Mouse (Mus musculus) common myeloid progenitor, adult 5-6 weeks (primary cell): ENCODE measurements at regions not wholly inside any gene's neighbourhood (a gene's known extent, or its start where the extent isn't known, plus 50 kb on each side); places are given as distances from the start of the nearest gene placed in this dataset.

ENCODE experiments used
- ATAC-seq: replicated peaks from 2 replicates; pipeline ENCODE4 v1.8.0; 2016; ENCODE audit warnings: low read depth, mild to moderate bottlenecking, moderate TSS enrichment, inconsistent platforms; ENCODE audit not compliant: poor library complexity, severe bottlenecking

DNA sequence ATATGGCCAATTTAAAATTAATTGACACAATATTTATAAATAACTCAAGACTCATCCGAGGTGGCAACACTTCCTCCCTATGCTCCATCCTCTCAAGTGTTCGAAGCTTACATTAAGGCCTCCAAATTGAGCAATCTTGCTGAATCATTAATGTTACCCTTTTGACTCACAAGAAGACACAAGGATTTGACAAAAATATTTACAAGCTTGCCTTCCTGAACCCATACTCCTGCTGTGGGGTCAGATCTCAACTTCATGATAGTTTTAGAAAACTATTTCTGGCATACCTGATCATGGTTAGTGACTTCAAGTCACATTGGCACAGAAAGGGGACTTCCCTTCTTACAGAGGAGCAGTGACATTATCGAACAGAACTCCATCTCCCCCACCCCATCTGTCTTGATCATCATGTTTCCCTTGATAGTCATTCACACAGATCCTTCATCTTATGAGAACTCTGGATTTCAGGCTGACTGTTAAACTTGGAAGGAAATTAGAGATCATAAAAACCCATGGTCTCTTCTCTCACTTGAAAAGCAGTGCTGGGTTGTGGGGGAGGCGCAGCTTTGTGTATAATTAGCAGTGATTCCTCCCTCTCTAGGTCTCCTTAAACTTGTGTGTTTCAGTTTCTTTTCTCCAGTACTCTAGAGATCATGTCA is 311.7 kb upstream of the Actbl2 start:
- ATAC-seq = no peak

DNA sequence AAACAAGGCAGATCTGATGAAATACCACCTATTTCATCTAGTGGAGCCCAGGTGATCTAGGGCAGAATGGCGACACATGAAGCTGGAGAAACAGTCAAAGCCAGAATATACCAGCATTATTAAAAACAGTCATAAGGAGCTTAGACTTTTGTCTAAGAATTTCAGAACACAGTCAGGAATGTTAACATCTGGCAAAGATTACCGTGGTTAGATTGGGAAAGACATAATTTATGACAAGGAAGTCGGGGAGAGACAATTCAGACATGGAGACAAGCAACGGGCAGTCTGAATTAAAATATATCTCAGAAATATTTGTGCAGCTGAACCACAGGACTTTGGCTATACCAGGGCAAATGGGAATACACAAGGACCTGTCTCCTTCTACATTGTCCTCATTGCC is 310.8 kb upstream of the Actbl2 start:
- no peak for ATAC-seq

DNA sequence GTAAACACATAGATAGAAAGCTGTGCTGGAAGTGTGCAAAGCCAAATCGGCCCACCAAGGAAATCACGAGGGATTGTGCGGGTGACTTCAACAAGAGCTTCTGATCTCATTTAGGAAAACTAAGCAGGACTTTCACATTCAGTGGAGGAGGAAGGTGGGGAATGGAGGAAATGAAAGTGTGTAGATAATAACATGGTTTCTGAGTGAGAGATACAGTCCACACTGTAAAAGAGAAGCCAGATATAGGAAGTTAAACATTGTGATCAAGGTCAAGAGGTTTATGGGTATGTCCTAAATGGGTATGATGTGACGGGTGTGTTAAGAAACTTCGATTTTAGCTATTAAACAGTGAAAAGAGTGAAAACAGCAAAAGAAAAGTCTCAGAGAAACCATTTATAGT is 310.1 kb upstream of the Actbl2 start:
- ATAC-seq = 0 out of 2 replicates have a peak, but pooled peaks have one; percentile 36

DNA sequence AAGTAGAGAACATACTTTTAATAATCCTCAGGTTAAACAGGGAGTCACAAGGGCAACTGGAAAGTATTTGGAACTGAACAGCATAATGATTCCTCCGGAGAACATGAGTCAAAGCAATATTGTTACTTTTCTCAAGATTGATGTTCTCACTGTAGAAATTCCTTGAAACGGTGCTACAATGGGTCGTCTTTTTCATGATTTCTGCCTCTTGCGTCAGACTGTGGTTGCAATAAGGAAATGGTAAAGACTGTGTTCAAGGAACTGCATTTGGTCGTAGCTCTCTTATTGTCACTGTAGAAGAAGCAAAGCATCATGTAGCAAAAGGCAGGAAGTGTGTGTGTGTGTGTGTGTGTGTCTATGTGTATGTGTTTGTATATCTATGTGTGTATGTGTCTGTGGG is 294.6 kb upstream of the Actbl2 start:
- ATAC-seq = peak; percentile 96

DNA sequence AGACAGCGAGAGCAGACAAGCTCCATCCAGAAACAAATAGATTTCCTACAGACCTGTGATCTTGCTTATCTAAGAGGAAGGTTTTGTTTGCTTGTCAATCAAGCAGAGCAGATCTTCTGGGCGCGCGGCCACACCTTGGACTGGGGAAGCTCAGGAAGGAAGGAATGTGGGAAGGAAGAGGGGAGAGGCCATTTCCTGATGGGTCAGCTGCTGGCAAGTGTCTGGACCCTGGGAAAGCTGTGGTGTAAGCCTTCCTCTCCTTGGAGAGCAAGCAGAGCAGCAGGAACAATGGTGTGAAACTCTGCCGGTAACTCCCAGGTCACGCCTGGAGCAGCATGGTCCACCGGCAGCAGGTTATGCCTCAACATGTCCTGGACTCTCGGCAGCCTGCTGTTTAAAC is 287.7 kb upstream of the Actbl2 start:
- ATAC-seq = no peak

DNA sequence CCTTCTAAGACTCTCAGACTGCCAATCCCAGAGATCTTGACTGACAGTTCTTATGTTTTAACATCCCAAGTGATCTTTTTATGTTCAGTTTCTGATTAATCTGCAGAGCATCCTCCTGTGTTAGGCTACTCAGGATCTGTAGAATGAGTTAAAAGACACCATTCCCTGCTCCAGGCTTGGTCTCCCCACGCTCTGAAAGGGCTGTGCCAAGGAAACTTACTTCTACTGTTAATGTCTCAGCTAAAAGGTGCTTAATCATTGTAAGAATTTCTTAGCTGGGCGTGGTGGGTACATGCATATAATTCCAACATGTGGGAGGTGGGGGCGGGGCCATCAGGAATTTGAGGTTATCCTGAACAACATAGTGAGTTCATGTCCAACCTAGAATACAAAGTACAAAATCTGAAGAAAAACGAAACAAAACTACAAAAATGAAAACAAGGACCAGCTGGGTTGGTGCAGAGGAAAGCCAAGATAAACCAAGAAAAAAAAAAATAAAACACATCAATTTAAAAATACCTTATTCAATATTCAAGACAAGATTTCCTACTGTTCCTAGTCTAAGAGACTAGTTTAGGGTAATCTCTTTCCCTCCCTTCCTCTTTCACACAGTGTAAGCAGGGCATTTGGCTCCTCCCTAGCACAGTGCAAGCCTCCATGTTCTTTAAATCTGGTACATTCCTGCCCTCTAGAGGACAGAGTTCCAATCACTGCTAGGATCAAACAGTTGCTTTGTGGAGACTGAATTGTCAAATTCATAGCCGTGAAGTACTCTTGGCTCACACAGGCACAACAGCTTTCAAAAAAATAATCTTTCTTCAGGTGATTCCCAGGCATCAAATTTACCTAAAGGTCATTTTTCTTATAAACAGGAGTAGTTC is 286.9 kb upstream of the Actbl2 start:
- ATAC-seq = peak; percentile 97

DNA sequence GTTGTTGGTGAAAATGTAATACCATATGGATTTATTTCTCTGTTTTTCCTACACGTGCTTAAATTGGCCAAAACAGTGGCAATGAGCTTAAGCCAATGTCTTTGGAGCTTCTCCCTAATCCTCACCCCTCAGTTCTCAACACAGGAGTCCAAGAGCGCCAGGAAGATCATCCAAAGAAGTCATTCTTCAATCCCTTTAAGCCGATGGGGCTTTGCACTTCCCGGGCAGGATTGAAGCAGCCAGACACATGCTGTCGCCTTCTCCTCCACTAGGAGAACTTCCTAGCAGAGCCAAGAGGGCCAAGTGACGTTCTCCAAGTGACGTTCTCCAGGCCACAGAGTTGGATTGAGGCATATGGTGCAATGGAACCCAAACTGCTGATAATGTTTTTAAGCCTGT is 286.3 kb upstream of the Actbl2 start:
- no peak for ATAC-seq

DNA sequence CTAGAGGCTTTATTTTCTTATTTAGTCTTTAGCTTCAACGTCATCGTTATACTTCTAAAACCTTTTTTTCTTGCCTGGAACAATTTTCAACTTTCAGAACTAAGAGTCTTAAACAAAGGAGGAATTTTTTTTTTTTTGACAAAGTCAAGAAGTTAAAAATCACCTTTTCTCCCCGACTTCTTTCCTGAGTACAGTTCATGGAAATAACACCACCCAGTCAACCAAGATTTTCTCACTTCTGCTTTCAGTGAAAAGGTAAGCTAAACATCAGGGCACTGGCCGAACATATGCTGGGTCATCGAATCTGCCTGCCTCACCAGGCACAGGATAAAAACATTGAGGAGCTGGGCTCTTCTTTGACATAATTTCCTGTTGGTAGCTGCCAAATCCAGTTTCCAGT is 277.4 kb upstream of the Actbl2 start:
- no peak for ATAC-seq

DNA sequence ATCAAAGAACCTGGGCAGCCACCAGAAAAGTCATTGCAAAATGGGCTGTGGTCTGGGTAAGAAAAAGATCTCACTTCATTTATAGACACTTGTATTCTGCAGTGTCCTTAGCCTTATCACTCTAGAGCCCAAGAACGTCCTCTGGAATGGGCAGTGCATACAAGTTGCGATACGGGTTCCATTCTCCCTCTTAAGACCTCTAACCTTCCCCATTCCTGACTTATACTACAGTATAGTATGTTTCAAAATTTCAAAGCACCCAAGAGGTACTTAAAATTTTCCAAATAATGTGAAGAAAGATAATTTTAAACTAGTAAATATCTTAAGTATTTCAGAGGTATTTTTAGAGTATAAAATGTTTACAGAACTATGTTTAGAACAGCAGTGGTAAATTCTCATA is 276.8 kb upstream of the Actbl2 start:
- ATAC-seq = no peak

DNA sequence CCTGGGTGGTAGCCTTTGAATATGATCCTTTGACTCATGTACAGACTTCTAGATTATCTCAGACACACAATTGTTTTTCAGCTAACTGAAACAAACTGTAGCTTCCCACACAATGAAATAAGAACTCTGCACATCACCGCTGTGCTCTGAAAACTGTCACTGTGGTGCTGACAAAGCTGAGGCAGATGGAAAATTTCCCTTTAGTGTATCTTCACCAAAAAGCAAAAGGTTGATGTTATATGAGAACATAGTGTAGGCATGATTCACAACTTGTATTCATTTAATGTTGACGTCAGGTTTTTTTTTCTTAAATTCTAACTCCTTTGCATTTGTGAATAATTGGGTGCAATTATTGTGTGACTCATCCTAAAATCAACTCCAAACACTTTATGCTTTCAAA is 264.1 kb upstream of the Actbl2 start:
- no peak for ATAC-seq

DNA sequence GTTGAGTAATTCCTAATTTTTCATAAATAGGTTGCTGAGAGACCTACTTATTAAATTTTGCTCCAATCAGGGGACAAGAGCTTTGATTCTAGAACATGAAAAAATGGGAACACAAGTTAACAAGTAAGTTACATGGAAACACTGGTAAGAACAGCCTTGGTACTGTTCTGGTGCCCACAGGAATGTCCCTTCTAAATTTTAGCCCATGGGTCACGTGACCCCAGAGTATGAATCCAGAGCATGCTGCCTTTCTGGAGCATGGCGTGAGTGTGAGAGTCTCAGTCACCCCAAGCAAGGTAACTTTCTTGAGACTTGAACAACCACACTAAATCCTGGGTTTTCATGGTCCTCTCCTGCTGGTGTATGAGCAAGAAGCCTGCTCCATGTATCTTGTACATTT is 263.7 kb upstream of the Actbl2 start:
- ATAC-seq = no peak

DNA sequence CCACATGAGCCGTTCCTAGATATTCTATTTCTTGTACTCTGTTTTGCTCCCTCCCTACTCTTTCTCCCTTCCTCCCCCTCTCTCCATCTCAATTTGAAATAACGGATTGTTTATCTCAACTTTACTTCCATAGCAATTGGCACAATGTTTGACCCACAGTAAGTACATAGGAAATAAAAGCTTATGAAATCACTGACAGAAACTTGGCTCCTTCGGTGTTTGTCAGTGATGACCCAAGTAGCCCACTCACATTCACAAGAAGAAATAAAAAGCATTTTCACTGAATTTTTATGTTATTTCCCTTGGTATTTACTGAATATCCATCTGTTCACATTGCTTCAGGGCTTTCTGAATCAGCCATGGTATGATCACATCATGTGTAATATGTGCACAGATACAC is 260.2 kb upstream of the Actbl2 start:
- no peak for ATAC-seq

DNA sequence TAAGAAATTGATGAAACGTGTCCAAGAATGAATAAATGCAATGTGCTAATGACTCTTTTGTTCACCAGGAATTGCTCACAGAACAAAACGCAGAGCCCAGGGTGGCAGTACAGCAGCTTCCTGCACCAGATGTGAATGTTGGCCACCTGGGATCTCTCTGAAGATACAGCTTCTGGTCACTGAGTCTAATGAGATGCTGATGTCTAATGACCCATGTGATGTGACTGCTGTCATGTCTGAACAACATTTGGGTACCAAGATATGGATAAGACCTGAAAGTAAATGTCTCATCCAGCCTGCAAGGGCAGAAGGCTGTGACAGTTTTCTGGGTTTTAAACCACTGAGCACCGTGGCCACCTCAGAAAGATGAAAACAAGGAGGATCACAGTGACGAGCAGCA is 252.1 kb upstream of the Actbl2 start:
- no peak for ATAC-seq

DNA sequence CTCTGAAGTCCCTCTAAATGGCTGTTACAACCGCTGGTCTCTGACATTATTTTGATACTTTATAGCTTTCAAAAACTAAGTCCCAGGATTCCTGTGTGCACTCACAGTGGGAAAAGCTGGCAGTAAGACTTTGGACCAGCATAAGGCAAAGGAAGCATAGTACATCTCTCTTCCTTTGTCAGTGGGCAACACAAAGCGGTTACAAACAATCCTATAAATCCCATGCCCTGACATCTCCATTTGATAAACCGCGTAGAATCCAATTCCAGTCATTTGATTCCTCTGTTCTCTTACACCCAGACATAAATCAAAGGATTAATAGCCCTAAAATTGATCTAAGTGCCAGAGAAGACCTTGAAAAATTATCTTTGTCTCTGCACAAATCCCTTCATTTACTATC is 240.7 kb upstream of the Actbl2 start:
- ATAC-seq = no peak

DNA sequence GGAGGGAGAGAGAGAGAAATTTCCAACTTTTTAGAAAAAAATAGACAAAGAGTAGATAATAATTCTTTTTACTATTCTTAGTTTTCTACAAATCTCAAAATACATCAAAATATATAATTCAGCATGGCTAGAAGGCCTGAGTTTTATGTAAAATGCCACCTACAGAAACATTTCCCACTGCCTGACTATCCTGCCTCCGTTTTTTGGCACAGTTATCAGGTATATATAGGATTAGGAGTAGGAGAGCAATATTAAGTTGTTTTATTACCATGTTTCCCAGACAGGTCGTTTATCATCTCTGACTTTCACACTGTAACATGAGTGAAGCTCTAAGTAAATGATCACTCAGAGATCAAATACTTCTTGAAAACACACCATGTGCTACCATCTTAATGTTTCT is 224.7 kb upstream of the Actbl2 start:
- ATAC-seq = no peak

DNA sequence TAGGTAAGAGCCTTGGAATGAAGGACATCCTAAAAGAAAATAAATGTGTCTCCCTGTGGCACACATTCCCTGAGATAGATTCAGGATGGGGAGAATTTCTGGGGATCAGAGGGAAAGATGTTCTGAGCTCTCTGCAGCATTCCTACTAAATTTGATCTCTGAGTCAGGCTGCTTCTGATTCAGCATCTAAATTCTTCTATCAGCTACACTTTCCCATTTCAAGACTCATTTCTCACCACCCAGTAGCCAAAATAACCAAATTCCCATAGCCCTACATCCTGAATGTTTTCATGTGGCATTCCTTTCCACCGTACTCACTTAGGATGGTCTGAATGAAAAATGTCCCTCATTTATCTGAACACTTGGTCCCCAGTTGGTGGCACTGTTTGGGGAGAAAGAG is 223.2 kb upstream of the Actbl2 start:
- ATAC-seq = no peak

DNA sequence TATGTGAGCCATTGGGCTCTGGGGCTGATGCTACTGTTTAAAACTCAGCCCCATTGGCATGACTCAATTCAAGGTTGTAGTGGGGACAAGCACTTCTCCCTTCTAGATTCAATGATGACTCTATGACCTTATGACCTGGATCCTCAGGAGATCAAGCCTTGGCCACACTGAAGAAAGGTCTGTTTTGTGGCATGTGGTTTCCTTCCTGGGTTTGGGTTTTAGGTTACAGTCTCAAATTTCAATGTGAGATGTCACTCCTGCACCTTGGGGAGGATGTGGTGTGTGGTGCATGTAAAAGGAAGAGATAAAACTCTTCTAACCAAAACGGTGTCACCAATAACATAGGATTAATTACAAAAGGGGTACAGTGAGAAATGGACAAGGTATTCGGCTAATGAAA is 211.2 kb upstream of the Actbl2 start:
- peak; percentile 81 for ATAC-seq

DNA sequence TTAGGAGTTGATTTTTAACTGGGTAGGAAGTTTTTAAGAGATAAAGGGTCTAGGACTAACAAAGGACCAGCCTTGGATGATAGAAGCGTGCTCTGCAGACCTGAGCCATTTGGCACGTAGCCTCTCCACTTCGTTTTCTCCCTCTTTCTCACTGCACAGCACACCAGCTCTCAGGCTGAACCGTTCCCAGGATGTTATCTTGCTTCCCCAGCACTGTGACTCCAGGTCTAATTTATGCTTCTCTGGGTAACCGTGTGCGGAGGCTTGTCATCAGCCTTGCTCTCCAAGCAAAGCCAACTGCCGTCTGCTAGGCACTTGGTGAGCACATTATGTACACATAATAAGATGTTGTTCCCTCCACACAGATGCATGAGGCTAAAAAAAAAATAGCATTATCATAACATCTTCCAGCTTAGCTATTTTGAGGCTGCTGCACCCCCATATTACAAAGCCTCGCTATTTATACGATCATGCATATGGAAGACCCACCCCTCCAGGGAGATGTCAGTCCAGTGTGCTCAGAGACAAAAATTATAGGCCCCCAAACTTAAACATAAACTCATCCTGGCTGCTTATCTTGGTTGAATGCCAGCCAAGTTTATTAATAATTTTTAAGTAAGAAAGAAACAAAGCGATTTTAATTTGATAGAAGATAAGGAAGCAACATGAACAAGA is 210.3 kb upstream of the Actbl2 start:
- peak; percentile 80 for ATAC-seq

DNA sequence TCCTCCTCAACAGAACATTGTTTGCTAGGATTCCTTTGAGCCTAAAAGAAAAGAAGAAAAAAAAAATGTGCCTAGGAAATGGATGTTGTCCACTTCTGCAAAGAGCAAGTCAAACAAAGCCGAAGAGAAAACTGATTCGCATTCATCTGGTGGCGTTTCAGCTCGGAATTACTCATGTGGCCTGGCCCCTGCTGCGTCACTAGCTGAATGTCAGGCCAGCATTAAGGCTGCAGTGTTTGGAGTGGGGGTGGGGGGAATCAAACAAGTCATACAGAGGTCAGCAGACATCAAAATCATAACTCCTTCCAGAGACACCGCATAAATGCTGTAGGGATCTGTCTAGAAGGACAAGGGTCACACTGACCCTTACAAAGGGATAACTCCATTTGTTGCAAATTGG is 204.7 kb upstream of the Actbl2 start:
- ATAC-seq = no peak

DNA sequence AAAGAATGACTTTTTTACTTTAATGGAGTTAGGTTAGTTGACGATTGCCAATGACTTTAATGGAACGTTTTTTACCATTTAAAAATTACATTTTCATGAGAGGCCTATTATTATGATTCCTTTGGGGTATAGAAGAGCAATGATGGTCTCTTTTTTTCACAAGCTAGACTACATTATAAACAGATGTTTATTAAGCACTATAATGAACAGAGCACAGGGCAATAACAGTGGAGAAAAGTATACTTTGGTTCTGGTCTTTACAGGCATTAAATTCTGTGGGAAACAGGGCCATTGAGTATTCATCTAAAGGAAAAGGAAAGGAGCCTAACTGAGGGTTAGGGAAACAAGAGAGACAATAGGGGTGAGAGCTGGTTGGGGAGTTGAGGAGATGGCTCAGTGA is 199.0 kb upstream of the Actbl2 start:
- no peak for ATAC-seq

DNA sequence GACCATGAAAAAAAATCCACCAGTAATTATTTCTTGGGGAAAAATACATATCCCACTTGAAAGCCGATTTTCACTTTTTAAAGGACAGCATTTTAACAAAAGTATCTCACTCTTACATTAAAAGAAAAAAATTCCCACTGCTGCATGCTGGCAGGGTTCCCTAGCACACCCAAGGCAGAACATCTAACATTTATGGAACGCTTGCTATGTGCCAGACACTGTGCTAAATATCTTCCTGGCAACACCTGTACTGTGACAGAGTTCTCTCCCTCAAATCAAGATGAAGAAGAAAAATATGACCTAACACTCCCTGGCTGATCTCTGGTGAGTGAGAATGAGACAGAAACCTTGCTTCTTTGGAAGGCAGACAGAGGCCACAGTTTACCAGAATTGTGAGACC is 167.1 kb upstream of the Actbl2 start:
- no peak for ATAC-seq
